Mouse (Mus musculus): ENCODE data around the gene Acap2.

DNA sequence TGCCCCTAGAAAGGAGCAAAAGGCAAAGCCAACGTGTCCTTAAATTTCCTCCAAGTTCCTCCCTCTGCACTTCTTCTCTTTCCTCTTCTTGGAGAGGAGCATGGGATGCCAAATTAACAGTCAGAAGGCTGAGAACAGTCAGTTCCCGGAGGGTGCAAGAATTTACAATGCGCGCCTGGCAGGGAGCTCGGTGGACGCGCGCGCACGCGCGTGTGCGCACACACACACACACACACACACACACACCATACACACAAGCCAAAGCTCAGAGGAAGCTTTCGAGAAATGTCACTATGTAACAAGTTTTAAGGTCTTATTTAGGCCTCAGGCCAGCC lies 1.5 kb downstream of the Acap2 start:
- TF ChIP-seq CTCF (IDR thresholded peaks at IDR 0.05; ENCODE audit: low read depth) (no peak), EP300 (IDR thresholded peaks at IDR 0.05; ENCODE audit: low read depth) (no peak)
